Mouse (Mus musculus) liver, adult 2 months (tissue): Measurements from ENCODE around the gene Clint1. TPM values are rescaled to one million over a fixed set of nuclear protein-coding genes. Genes with fewer than 3 reads are reported as not detected.

Experiments used
- DNase-seq: peaks from one replicate; pipeline ENCODE4 v3.0.0-alpha.2; 2011; ENCODE audit warnings: low read depth, low spot score; ENCODE audit errors: extremely low read depth
- H3K27ac ChIP-seq: fragments of 200-500 bp; replicated peaks from 2 replicates; pipeline ENCODE4 v1.5.1; 2012; ENCODE audit warnings: low read depth, mild to moderate bottlenecking, control low read depth, inconsistent platforms, low read length; ENCODE audit not compliant: insufficient read depth
- H3K27me3 ChIP-seq: fragments of 200-500 bp; 2 replicates; pipeline ENCODE4 v1.6.1; 2012; ENCODE audit warnings: mild to moderate bottlenecking, moderate library complexity, low read length, inconsistent platforms; ENCODE audit not compliant: control insufficient read depth, insufficient read depth
- H3K36me3 ChIP-seq: fragments of 200-500 bp; 2 replicates; pipeline ENCODE4 v1.6.1; 2012; ENCODE audit warnings: low read length, inconsistent platforms; ENCODE audit not compliant: control insufficient read depth, insufficient read depth
- H3K4me1 ChIP-seq: fragments of 200-500 bp; 2 replicates; pipeline ENCODE4 v1.6.1; 2011; ENCODE audit warnings: low read length; ENCODE audit not compliant: control insufficient read depth, insufficient read depth
- H3K4me3 ChIP-seq: fragments of 200-500 bp; 2 replicates; pipeline ENCODE4 v1.5.1; 2011; ENCODE audit warnings: low read depth, mild to moderate bottlenecking, control low read depth, low read length, moderate library complexity; ENCODE audit not compliant: insufficient read depth
- H3K79me2 ChIP-seq: fragments of 200-500 bp; 2 replicates; pipeline ENCODE4 v1.6.1; 2012; ENCODE audit warnings: inconsistent platforms, mild to moderate bottlenecking, low read length, moderate library complexity; ENCODE audit not compliant: control insufficient read depth, insufficient read depth
- H3K9ac ChIP-seq: fragments of 200-500 bp; 2 replicates; pipeline ENCODE4 v1.6.1; 2012; ENCODE audit warnings: low read depth, mild to moderate bottlenecking, control low read depth, inconsistent platforms, low read length
- CTCF ChIP-seq: fragments of 200-500 bp; IDR thresholded peaks from 2 replicates; pipeline ENCODE4 v1.5.1; 2011; ENCODE audit warnings: low read depth, low read length, control low read depth
- POLR2A ChIP-seq: fragments of 200-500 bp; IDR thresholded peaks from 2 replicates; pipeline ENCODE4 v1.6.1; 2011; ENCODE audit warnings: low read length, control low read depth; ENCODE audit not compliant: insufficient read depth; ENCODE audit errors: extremely low read depth
- WGBS: fragments of 180-500 bp; shearing (Covaris S2); methylation state at CpG from one replicate; pipeline ENCODE4 v1.1.7; 2018; 5-methylcytosine and 5-hydroxymethylcytosine counted together
- polyA plus RNA-seq: library from polyadenylated mRNA; depleted of rRNA; stranded (reverse); fragments of >200 nt; gene quantifications from 2 replicates; pipeline ENCODE4 v1.2.3, GENCODE M21; 2012
- total RNA-seq: library from RNA; depleted of rRNA; stranded (reverse); fragments of >200 nt; gene quantifications from 2 replicates; pipeline ENCODE4 v1.2.3, GENCODE M21; 2014

The Clint1 gene
- total and polyA plus RNA-seq, 2 experiments, result 22.5 to 30.7 TPM

- no peaks in the 10 kb centered on the region for H3K36me3 ChIP-seq
- H3K79me2 ChIP-seq, result no peaks in the 10 kb centered on the region
- no peak overlapping the region for H3K9ac ChIP-seq
- no peak for DNase-seq
- no peak overlapping the region for H3K4me3 ChIP-seq
- no peaks in the 10 kb centered on the region for H3K27me3 ChIP-seq
- 81% methylated on average over 12 of the region's 12 CpGs for WGBS
- TF ChIP-seq CTCF (no peak), POLR2A (no peak)
- H3K27ac ChIP-seq, result no peak overlapping the region
- H3K4me1 ChIP-seq, result no peaks in the 10 kb centered on the region
Measured at GRCm38 (mm10) chr11:45807820-45808219, 44.0 kb upstream of the Clint1 start.

- WGBS, result 56% methylated on average over 5 of the region's 5 CpGs
- Histone ChIP-seq H3K4me1 (no peaks in the 10 kb centered on the region), H3K79me2 (no peaks in the 10 kb centered on the region), H3K9ac (no peak overlapping the region), H3K4me3 (no peak overlapping the region), H3K36me3 (no peaks in the 10 kb centered on the region), H3K27me3 (no peaks in the 10 kb centered on the region), H3K27ac (no peak overlapping the region)
- no peak for TF ChIP-seq POLR2A
- TF ChIP-seq CTCF, result no peak
- DNase-seq, result no peak
Measured at GRCm38 (mm10) chr11:45809424-45809823, 42.4 kb upstream of the Clint1 start.

- no peak for TF ChIP-seq CTCF
- no peak for TF ChIP-seq POLR2A
- H3K79me2 ChIP-seq, result no peaks in the 10 kb centered on the region
- H3K27ac ChIP-seq, result no peak overlapping the region
- no peaks in the 10 kb centered on the region for H3K27me3 ChIP-seq
- 81% methylated on average over 6 of the region's 6 CpGs for WGBS
- no peaks in the 10 kb centered on the region for H3K4me1 ChIP-seq
- no peaks in the 10 kb centered on the region for H3K36me3 ChIP-seq
- no peak for DNase-seq
- no peak overlapping the region for H3K9ac ChIP-seq
- no peak overlapping the region for H3K4me3 ChIP-seq
Measured at GRCm38 (mm10) chr11:45810056-45810455, 41.8 kb upstream of the Clint1 start.

GRCm38 (mm10) chr11:45810805-45811204 is 41.0 kb upstream of the Clint1 start:
- WGBS, result 86% methylated on average over 8 of the region's 8 CpGs
- Histone ChIP-seq H3K4me1 (no peaks in the 10 kb centered on the region), H3K27me3 (no peaks in the 10 kb centered on the region), H3K27ac (no peak overlapping the region), H3K36me3 (no peaks in the 10 kb centered on the region), H3K79me2 (no peaks in the 10 kb centered on the region), H3K9ac (no peak overlapping the region), H3K4me3 (no peak overlapping the region)
- no peak for DNase-seq
- TF ChIP-seq CTCF (no peak), POLR2A (no peak)

GRCm38 (mm10) chr11:45815603-45816002 is 36.2 kb upstream of the Clint1 start:
- DNase-seq, result no peak
- H3K79me2 ChIP-seq, result no peaks in the 10 kb centered on the region
- peaks cover 2% of the 10 kb centered on the region for H3K4me1 ChIP-seq
- H3K36me3 ChIP-seq, result no peaks in the 10 kb centered on the region
- no peak overlapping the region for H3K27ac ChIP-seq
- H3K9ac ChIP-seq, result no peak overlapping the region
- no peak for TF ChIP-seq POLR2A
- TF ChIP-seq CTCF, result no peak
- no peaks in the 10 kb centered on the region for H3K27me3 ChIP-seq
- WGBS, result 75% methylated on average over 10 of the region's 10 CpGs
- no peak overlapping the region for H3K4me3 ChIP-seq

- peak; percentile 51 for DNase-seq
- peaks cover 2% of the 10 kb centered on the region for H3K4me1 ChIP-seq
- no peaks in the 10 kb centered on the region for H3K79me2 ChIP-seq
- no peak overlapping the region for H3K9ac ChIP-seq
- H3K36me3 ChIP-seq, result no peaks in the 10 kb centered on the region
- 23% methylated on average over 1 of the region's 1 CpGs for WGBS
- H3K4me3 ChIP-seq, result no peak overlapping the region
- H3K27ac ChIP-seq, result no peak overlapping the region
- H3K27me3 ChIP-seq, result no peaks in the 10 kb centered on the region
- TF ChIP-seq POLR2A (no peak), CTCF (no peak)
Measured at GRCm38 (mm10) chr11:45816712-45817111, 35.1 kb upstream of the Clint1 start.
